Mouse (Mus musculus) lung, adult 2 months (tissue): ENCODE measurements at regions not wholly inside any gene's neighbourhood (a gene's known extent, or its start where the extent isn't known, plus 50 kb on each side); places are given as distances from the start of the nearest gene placed in this dataset.

ENCODE experiments used
- DNase-seq: peaks from one replicate; pipeline ENCODE4 v3.0.0; 2022
- H3K4me1 ChIP-seq: fragments of 200-500 bp; 2 replicates; pipeline ENCODE4 v1.6.1; 2011; ENCODE audit warnings: low read length; ENCODE audit not compliant: control insufficient read depth, insufficient read depth
- H3K4me3 ChIP-seq: fragments of 200-500 bp; replicated peaks from 2 replicates; pipeline ENCODE3; 2011; ENCODE audit warnings: low read depth, mild to moderate bottlenecking, control low read depth, low read length; ENCODE audit errors: extremely low read depth
- CTCF ChIP-seq: fragments of 200-500 bp; IDR thresholded peaks from 2 replicates; pipeline ENCODE4 v1.5.1; 2011; ENCODE audit warnings: mild to moderate bottlenecking, low read length, control low read depth; ENCODE audit not compliant: insufficient read depth
- POLR2A ChIP-seq: fragments of 200-500 bp; IDR thresholded peaks from 2 replicates; pipeline ENCODE4 v1.6.1; 2011; ENCODE audit warnings: low read depth, mild to moderate bottlenecking, control low read depth, low read length, borderline replicate concordance; ENCODE audit errors: extremely low read depth
- WGBS: fragments of 180-500 bp; shearing (Covaris S2); methylation state at CpG from one replicate; pipeline ENCODE4 v1.1.7; 2018; 5-methylcytosine and 5-hydroxymethylcytosine counted together

GRCm38 (mm10) chr9:61274020-61274419 lies 98.1 kb upstream of the Tle3 start:
- H3K4me3 ChIP-seq: no peak overlapping the region
- H3K4me1 ChIP-seq: peaks cover 4% of the 10 kb centered on the region; the same call in 1 of the 2 replicates
- WGBS: 79% methylated on average over 9 of the region's 9 CpGs
- TF ChIP-seq POLR2A (no peak), CTCF (no peak)
- no peak for DNase-seq

DNA sequence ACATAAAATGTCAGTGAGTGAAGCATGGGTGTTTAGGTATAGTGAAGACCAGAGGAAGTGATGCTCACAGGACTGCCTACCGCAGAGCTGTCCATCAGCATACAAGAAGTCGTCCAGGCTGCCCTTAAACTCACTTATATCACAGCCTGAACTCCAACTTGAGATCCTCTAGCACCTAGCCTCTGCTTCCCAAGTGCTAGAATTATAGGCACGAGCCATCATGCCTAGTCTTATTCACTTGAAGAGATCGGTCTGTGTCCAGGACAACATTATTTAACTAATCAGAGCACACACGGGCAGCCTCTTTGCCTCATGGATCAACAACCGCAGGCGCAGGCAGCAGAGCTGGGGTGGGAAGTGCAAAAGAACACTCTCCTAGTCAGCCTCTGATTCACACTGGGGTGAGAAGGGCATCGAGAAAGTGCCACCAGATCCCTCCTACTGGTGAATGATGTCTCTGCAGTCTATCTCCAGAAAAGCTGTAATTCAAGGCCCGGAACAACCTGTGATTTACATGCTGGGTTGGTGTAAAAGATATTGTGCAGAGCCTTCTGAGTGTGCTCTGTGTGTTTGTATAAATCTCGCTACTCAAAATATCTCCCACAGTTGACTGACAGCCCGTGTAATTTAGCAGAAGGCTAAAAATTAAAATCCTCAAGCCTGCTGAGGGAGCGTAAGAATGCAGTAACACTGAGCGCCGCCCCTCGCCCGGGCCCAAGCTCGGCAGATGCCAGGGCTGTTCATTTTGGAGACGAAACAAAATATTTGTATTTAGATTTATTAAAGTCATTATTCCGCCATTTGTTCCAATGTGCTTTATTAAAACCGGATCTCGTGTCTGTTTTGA lies 94.6 kb upstream of the Tle3 start:
- H3K4me3 ChIP-seq: no peak overlapping the region
- DNase-seq: no peak
- H3K4me1 ChIP-seq: peaks cover 4% of the 10 kb centered on the region; the same call in 1 of the 2 replicates
- WGBS: 16% methylated on average over 21 of the region's 21 CpGs
- TF ChIP-seq CTCF (peak; percentile 44; the same call in 1 of the 2 replicates), POLR2A (no peak)

GRCm38 (mm10) chr9:61278216-61278758 lies 93.9 kb upstream of the Tle3 start:
- Histone ChIP-seq H3K4me3 (no peak overlapping the region), H3K4me1 (peaks cover 4% of the 10 kb centered on the region; the same call in 1 of the 2 replicates)
- DNase-seq: no peak
- TF ChIP-seq POLR2A: no peak
- TF ChIP-seq CTCF: no peak
- WGBS: 12% methylated on average over 12 of the region's 12 CpGs

- DNase-seq: no peak
- H3K4me1 ChIP-seq: peaks cover 4% of the 10 kb centered on the region; the same call in 1 of the 2 replicates
- 45% methylated on average over 9 of the region's 9 CpGs for WGBS
- H3K4me3 ChIP-seq: no peak overlapping the region
- TF ChIP-seq POLR2A: no peak
- TF ChIP-seq CTCF: no peak
Measured at GRCm38 (mm10) chr9:61279044-61279543, 93.1 kb upstream of the Tle3 start.

DNA sequence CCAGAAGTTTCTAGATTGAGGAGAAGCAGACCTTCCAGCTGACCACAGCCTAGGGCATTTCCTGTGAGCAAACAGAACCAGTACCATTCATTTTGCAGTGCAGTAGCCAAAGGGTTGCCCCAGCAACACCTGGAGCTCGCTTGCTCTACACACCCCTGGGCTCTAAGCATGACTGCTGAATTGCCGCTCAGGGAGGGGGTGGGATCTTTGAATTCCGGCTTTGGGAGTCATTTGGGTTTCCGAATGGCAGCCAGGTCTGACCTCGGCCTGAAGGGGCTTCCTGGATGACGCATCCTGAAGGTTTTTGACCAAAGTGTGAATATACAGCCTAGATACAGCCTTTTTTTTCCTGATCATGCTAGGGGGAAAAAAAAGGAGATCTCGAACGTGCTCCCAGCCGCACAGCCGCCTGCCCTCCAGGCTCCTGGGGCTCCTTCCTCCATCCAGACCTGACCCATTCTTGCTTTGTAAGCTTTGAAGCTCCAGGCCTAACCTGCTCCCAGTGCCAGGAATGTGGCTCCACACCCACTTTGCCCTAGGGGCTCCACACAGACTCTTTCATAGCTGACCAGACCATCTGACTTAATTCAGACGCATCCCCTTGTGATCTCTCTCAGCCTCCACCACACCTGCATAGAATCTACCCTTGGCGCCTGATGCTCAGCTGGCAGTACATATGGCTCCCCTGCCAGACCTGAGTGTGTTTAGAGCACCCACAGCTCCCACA lies 91.1 kb upstream of the Tle3 start:
- WGBS: 84% methylated on average over 12 of the region's 12 CpGs
- peaks cover 4% of the 10 kb centered on the region; the same call in 1 of the 2 replicates for H3K4me1 ChIP-seq
- TF ChIP-seq CTCF: no peak
- no peak for TF ChIP-seq POLR2A
- no peak overlapping the region for H3K4me3 ChIP-seq
- no peak for DNase-seq

- no peak overlapping the region for H3K4me3 ChIP-seq
- WGBS: 87% methylated on average over 5 of the region's 5 CpGs
- no peak for TF ChIP-seq POLR2A
- TF ChIP-seq CTCF: no peak
- no peak for DNase-seq
- H3K4me1 ChIP-seq: no peaks in the 10 kb centered on the region
Measured at GRCm38 (mm10) chr9:61283311-61283710, 88.9 kb upstream of the Tle3 start.

DNA sequence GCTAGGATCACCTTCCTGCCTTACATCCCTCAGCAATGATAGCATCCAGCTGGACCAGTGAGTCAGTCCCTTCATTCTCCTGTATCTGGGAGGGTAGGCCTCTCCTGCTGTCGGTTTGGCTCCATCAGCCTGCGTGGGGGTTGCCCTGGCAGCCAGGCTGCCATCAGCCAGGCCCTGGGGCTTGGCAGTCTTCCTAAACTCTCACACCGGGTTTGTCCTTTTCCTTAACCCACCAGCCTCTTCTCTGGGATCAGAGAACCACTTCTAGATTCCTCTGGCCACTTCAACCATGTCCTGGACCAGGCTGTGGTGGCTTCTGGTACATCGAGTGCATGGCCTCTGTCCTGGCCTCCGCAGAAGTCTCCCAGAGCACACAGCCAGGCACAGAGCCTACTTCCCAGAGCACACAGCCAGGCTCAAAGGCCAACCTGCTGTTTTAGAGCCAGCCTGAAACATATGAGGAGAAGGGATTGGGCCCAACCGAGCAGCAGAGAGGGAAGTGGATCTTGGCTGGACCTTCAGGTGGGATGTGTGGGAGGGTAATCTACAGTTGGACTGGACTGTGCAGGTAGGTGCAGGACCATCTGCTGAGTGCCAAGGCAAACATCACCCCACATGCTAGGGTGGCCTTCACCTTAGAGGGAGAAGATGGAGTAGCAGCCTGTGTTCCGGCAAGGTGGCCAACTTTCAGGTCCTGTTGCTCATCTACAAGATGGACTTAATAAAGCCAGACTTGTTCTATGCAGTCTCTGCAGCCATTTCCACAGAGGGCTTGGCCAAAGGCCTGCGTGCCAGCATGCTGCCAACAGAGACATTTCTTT lies 87.8 kb upstream of the Tle3 start:
- no peak for DNase-seq
- WGBS: 69% methylated on average over 8 of the region's 8 CpGs
- Histone ChIP-seq H3K4me3 (no peak overlapping the region), H3K4me1 (no peaks in the 10 kb centered on the region)
- no peak for TF ChIP-seq POLR2A
- no peak for TF ChIP-seq CTCF

- 89% methylated on average over 4 of the region's 4 CpGs for WGBS
- no peak overlapping the region for H3K4me3 ChIP-seq
- DNase-seq: no peak
- H3K4me1 ChIP-seq: peaks cover 7% of the 10 kb centered on the region
- TF ChIP-seq CTCF (no peak), POLR2A (no peak)
Measured at GRCm38 (mm10) chr9:61286561-61286960, 85.6 kb upstream of the Tle3 start.
